Mouse (Mus musculus) C2C12 (cell line): ENCODE measurements at regions not wholly inside any gene's neighbourhood (a gene's known extent, or its start where the extent isn't known, plus 50 kb on each side); places are given as distances from the start of the nearest gene placed in this dataset.

Source experiments
- H3K27me3 ChIP-seq: one replicate; pipeline ENCODE4 v1.6.1; 2011; ENCODE audit not compliant: control insufficient read depth, insufficient read depth, insufficient read length
- H3K36me3 ChIP-seq: one replicate; pipeline ENCODE4 v1.6.1; 2011; ENCODE audit not compliant: control insufficient read depth, insufficient read depth
- H3K4me3 ChIP-seq: one replicate; pipeline ENCODE4 v1.5.1; 2011; ENCODE audit warnings: mild to moderate bottlenecking, control low read depth; ENCODE audit not compliant: poor library complexity, insufficient read depth, severe bottlenecking
- H3K79me2 ChIP-seq: one replicate; pipeline ENCODE4 v1.6.1; 2011; ENCODE audit not compliant: control insufficient read depth, insufficient read depth
- H3K79me3 ChIP-seq: one replicate; pipeline ENCODE4 v1.6.1; 2011; ENCODE audit warnings: low read depth, control low read depth
- H3ac ChIP-seq: one replicate; pipeline ENCODE3; 2011; ENCODE audit warnings: low read depth; ENCODE audit not compliant: control insufficient read depth, insufficient read length
- CEBPB ChIP-seq: IDR thresholded peaks from one replicate; pipeline ENCODE4 v1.6.1; 2011; ENCODE audit warnings: low read depth, mild to moderate bottlenecking, control low read depth, moderate library complexity
- CTCF ChIP-seq: IDR thresholded peaks from one replicate; pipeline ENCODE4 v1.5.1; 2011; ENCODE audit not compliant: control insufficient read depth, insufficient read depth, insufficient read length
- FOSL1 ChIP-seq: IDR thresholded peaks from one replicate; pipeline ENCODE4 v1.8.0; 2011; ENCODE audit warnings: mild to moderate bottlenecking, low read length; ENCODE audit not compliant: poor library complexity, insufficient read depth, severe bottlenecking
- MAX ChIP-seq: IDR thresholded peaks from one replicate; pipeline ENCODE4 v1.6.1; 2011; ENCODE audit warnings: mild to moderate bottlenecking, control low read depth
- MYOD1 ChIP-seq: IDR thresholded peaks from one replicate; pipeline ENCODE4 v1.6.1; 2011; ENCODE audit warnings: low read depth; ENCODE audit not compliant: control insufficient read depth, insufficient read length
- MYOG ChIP-seq: IDR thresholded peaks from one replicate; pipeline ENCODE4 v1.6.1; 2011; ENCODE audit not compliant: control insufficient read depth, insufficient read length; ENCODE audit errors: extremely low read depth
- USF1 ChIP-seq: IDR thresholded peaks from one replicate; pipeline ENCODE4 v1.6.1; 2011; ENCODE audit warnings: low read depth, mild to moderate bottlenecking, control low read depth, moderate library complexity

- H3K79me2 ChIP-seq: no peaks in the 10 kb centered on the region
- no peak for TF ChIP-seq CTCF
- no peak for TF ChIP-seq CEBPB
- no peak for TF ChIP-seq USF1
- no peak for TF ChIP-seq MYOD1
- no peak for TF ChIP-seq MYOG
- TF ChIP-seq MAX: no peak
- TF ChIP-seq FOSL1: no peak
- H3K27me3 ChIP-seq: no peaks in the 10 kb centered on the region
- no peak overlapping the region for H3ac ChIP-seq
- H3K4me3 ChIP-seq: no peak overlapping the region
- no peaks in the 10 kb centered on the region for H3K79me3 ChIP-seq
- H3K36me3 ChIP-seq: no peaks in the 10 kb centered on the region
Measured at GRCm38 (mm10) chr6:7120136-7120535, 164.3 kb downstream of the Sdhaf3 start.

- Histone ChIP-seq H3ac (no peak overlapping the region), H3K79me2 (no peaks in the 10 kb centered on the region), H3K27me3 (no peaks in the 10 kb centered on the region), H3K4me3 (no peak overlapping the region), H3K36me3 (no peaks in the 10 kb centered on the region), H3K79me3 (no peaks in the 10 kb centered on the region)
- TF ChIP-seq CEBPB: no peak
- TF ChIP-seq FOSL1: no peak
- no peak for TF ChIP-seq USF1
- TF ChIP-seq MAX: no peak
- TF ChIP-seq MYOD1: no peak
- TF ChIP-seq CTCF: no peak
- TF ChIP-seq MYOG: no peak
Measured at GRCm38 (mm10) chr6:7133042-7133441, 177.2 kb downstream of the Sdhaf3 start.

- Histone ChIP-seq H3K36me3 (no peaks in the 10 kb centered on the region), H3ac (no peak overlapping the region), H3K27me3 (no peaks in the 10 kb centered on the region), H3K79me2 (no peaks in the 10 kb centered on the region), H3K79me3 (no peaks in the 10 kb centered on the region), H3K4me3 (no peak overlapping the region)
- no peak for TF ChIP-seq MYOG
- TF ChIP-seq FOSL1: no peak
- TF ChIP-seq MYOD1: no peak
- no peak for TF ChIP-seq CEBPB
- TF ChIP-seq USF1: no peak
- no peak for TF ChIP-seq MAX
- TF ChIP-seq CTCF: no peak
Measured at GRCm38 (mm10) chr6:7134062-7134461, 178.3 kb downstream of the Sdhaf3 start.

GRCm38 (mm10) chr6:7134888-7135287 lies 179.1 kb downstream of the Sdhaf3 start:
- TF ChIP-seq CEBPB (no peak), FOSL1 (no peak)
- no peaks in the 10 kb centered on the region for H3K36me3 ChIP-seq
- no peaks in the 10 kb centered on the region for H3K27me3 ChIP-seq
- H3ac ChIP-seq: no peak overlapping the region
- no peaks in the 10 kb centered on the region for H3K79me3 ChIP-seq
- no peaks in the 10 kb centered on the region for H3K79me2 ChIP-seq
- no peak overlapping the region for H3K4me3 ChIP-seq

GRCm38 (mm10) chr6:7181711-7182110 lies 225.9 kb downstream of the Sdhaf3 start:
- no peak for TF ChIP-seq MYOG
- TF ChIP-seq CTCF: no peak
- TF ChIP-seq MAX: no peak
- TF ChIP-seq MYOD1: no peak
- no peak for TF ChIP-seq CEBPB
- TF ChIP-seq USF1: no peak
- TF ChIP-seq FOSL1: no peak
- no peaks in the 10 kb centered on the region for H3K79me3 ChIP-seq
- H3K79me2 ChIP-seq: no peaks in the 10 kb centered on the region
- H3K36me3 ChIP-seq: no peaks in the 10 kb centered on the region
- H3K27me3 ChIP-seq: no peaks in the 10 kb centered on the region
- no peak overlapping the region for H3ac ChIP-seq
- no peak overlapping the region for H3K4me3 ChIP-seq

GRCm38 (mm10) chr6:7199046-7199599 lies 243.3 kb downstream of the Sdhaf3 start:
- Histone ChIP-seq H3ac (no peak overlapping the region), H3K27me3 (no peaks in the 10 kb centered on the region), H3K4me3 (no peak overlapping the region), H3K36me3 (no peaks in the 10 kb centered on the region), H3K79me2 (no peaks in the 10 kb centered on the region), H3K79me3 (no peaks in the 10 kb centered on the region)
- TF ChIP-seq CEBPB: no peak
- no peak for TF ChIP-seq MYOG
- no peak for TF ChIP-seq USF1
- TF ChIP-seq MAX: no peak
- no peak for TF ChIP-seq FOSL1
